Mouse (Mus musculus) lung, postnatal 0 days (tissue): Measurements from ENCODE around the gene Il6st.

Experiments
- CTCF ChIP-seq: IDR thresholded peaks from 2 replicates; pipeline ENCODE4 v1.5.1; 2016; ENCODE audit warnings: antibody characterized with exemption, mild to moderate bottlenecking
- EP300 ChIP-seq: IDR thresholded peaks from 2 replicates; pipeline ENCODE4 v1.6.1; 2016; ENCODE audit warnings: antibody characterized with exemption, mild to moderate bottlenecking, control low read depth

- TF ChIP-seq CTCF = no peak
- TF ChIP-seq EP300 = no peak
Measured at GRCm38 (mm10) chr13:112415896-112416295, 48.0 kb upstream of the Il6st start.
